In genomic region chr6:128345623-128346022, GRCm38 (mm10) we compare ENCODE assay signal across 34 mouse cellular contexts. TPM values are rescaled to one million over a fixed set of nuclear protein-coding genes. Genes with fewer than 3 reads are reported as not detected.
DNase-seq lines count a peak whose midpoint lies in the region; ATAC-seq and TF ChIP-seq lines count a peak whose summit lies in the region.
"Had no signal": no experiment of that assay in that cellular context is flagged by ENCODE, and none has a peak within 500 bp of the region (broad histone marks: within the 10 kb centered on the region; RNA-seq: fewer than 3 reads in every experiment).

No protein-coding gene starts in this region.

- peak; percentile 64 to 84 for TF ChIP-seq EP300 in MEL (IDR thresholded peaks at IDR 0.05; ENCODE audit: low read depth in 1 of 2, low read length in 2 of 2)

- ATAC-seq in megakaryocyte, adult 5-6 weeks (ENCODE audit: poor library complexity, severe bottlenecking) = peak; percentile 93
- ATAC-seq: forebrain, embryonic 15.5 days; hindbrain, embryonic 16.5 days; intestine, postnatal 0 days; liver, postnatal 0 days; lung, postnatal 0 days; midbrain, embryonic 13.5 days had no signal

- TF ChIP-seq CTCF in MEL (IDR thresholded peaks at IDR 0.05 in 2 of 3, conservative IDR thresholded peaks at IDR 0.05 in 1 of 3; ENCODE audit: control insufficient read depth in 1 of 3, insufficient read depth in 1 of 3, low read depth in 2 of 3, low read length in 3 of 3, poor library complexity in 1 of 3, severe bottlenecking in 1 of 3) = no peak

- peak overlapping the region in 1 of 2 experiments; percentile 19; a peak in 2 of 4 replicates for H3K4me3 ChIP-seq in MEL (ENCODE audit: control insufficient read depth in 1 of 2, insufficient read depth in 1 of 2, low read depth in 2 of 2, low read length in 2 of 2)
- H3K4me3 ChIP-seq: embryonic facial prominence, embryonic 13.5 days; forebrain, embryonic 15.5 days; heart, embryonic 10.5 days; hindbrain, embryonic 10.5 days; limb, embryonic 10.5 days; midbrain, embryonic 13.5 days; neural tube, embryonic 13.5 days had no signal

- H3K27me3 ChIP-seq in MEL (ENCODE audit: control insufficient read depth in 1 of 2, insufficient read depth in 2 of 2, low read length in 2 of 2) = no peaks in the 10 kb centered on the region
- H3K27me3 ChIP-seq: embryonic facial prominence, embryonic 13.5 days; forebrain, embryonic 15.5 days; midbrain, embryonic 13.5 days; neural tube, embryonic 13.5 days had no signal

- peak overlapping the region; percentile 36 for H3K27ac ChIP-seq in MEL (ENCODE audit: control insufficient read depth, low read depth, low read length)
- H3K27ac ChIP-seq: embryonic facial prominence, embryonic 13.5 days; forebrain, embryonic 15.5 days; heart, embryonic 10.5 days; hindbrain, embryonic 10.5 days; kidney, postnatal 0 days; limb, embryonic 10.5 days; macrophage; midbrain, embryonic 13.5 days; neural tube, embryonic 13.5 days had no signal

- peak overlapping the region; percentile 11 for H3K9ac ChIP-seq in MEL (ENCODE audit: control insufficient read depth, low read depth, low read length, poor library complexity, severe bottlenecking)
- H3K9ac ChIP-seq: embryonic facial prominence, embryonic 13.5 days; forebrain, embryonic 15.5 days; liver, postnatal 0 days; midbrain, embryonic 13.5 days; neural tube, embryonic 13.5 days had no signal

- peaks cover 0 to 13% of the 10 kb centered on the region in 2 experiments; a peak in 2 of 4 replicates for H3K36me3 ChIP-seq in MEL (ENCODE audit: control insufficient read depth in 1 of 2, insufficient read depth in 2 of 2, low read length in 2 of 2)
- H3K36me3 ChIP-seq: forebrain, embryonic 15.5 days had no signal

- TF ChIP-seq POLR2A in MEL (IDR thresholded peaks at IDR 0.05; ENCODE audit: control insufficient read depth in 1 of 2, insufficient read depth in 1 of 2, low read depth in 1 of 2, low read length in 2 of 2, poor library complexity in 1 of 2) = no peak

- DNase-seq in adrenal gland, adult 2 months = peak; percentile 34
- DNase-seq in adrenal gland, adult 8-10 months = no peak
- DNase-seq in MEL (ENCODE audit: low read depth, low spot score) = peak; percentile 82
- peak; percentile 15 to 39 for DNase-seq in natural killer cell, adult 2 months (ENCODE audit: low spot score in 2 of 2)
- no peak for DNase-seq in T-cell, adult 2 months (ENCODE audit: low spot score)
- DNase-seq in left cerebral cortex, postnatal 25 days (ENCODE audit: low spot score in 2 of 2) = no peak
- DNase-seq: cerebellum, adult 11 months; cerebellum, adult 9-11 months; liver; liver, postnatal 0 days; thymus, adult 2 months; thymus, postnatal 4 days had no signal

- no peak for TF ChIP-seq RAD21 in MEL (IDR thresholded peaks at IDR 0.05; ENCODE audit: low read depth, low read length)

- peaks cover 2 to 15% of the 10 kb centered on the region in 2 experiments; a peak in 2 of 4 replicates for H3K4me1 ChIP-seq in MEL (ENCODE audit: control insufficient read depth in 1 of 2, insufficient read depth in 2 of 2, low read length in 2 of 2)
- H3K4me1 ChIP-seq: forebrain, embryonic 15.5 days; limb, embryonic 10.5 days had no signal

- no peaks in the 10 kb centered on the region for H3K79me2 ChIP-seq in MEL (ENCODE audit: control insufficient read depth, insufficient read depth, low read length, poor library complexity)

- no peaks in the 10 kb centered on the region for H3K9me3 ChIP-seq in MEL (replicated peaks; ENCODE audit: insufficient read depth, low read length)
- H3K9me3 ChIP-seq: embryonic facial prominence, embryonic 13.5 days; forebrain, embryonic 15.5 days; G1E; heart, embryonic 10.5 days; hindbrain, embryonic 10.5 days; limb, embryonic 10.5 days; midbrain, embryonic 13.5 days; neural tube, embryonic 13.5 days had no signal

- intact Hi-C loops in left cerebral cortex, postnatal 25 days (cut with DNase I) = no loop called here

TF ChIP-seq in MEL, 35 proteins besides CTCF, POLR2A, EP300 and RAD21 (continues in another document):
- TF ChIP-seq CHD2 (IDR thresholded peaks at IDR 0.05; ENCODE audit: low read length) (no peak), HCFC1 (IDR thresholded peaks at IDR 0.05; ENCODE audit: low read depth, low read length) (no peak), ZC3H11A (IDR thresholded peaks at IDR 0.05; ENCODE audit: low read depth, low read length) (no peak), MAFK (IDR thresholded peaks at IDR 0.05; ENCODE audit: borderline replicate concordance, low read depth, low read length) (peak; percentile 74; the same call in 1 of the 2 replicates), ELF1 (IDR thresholded peaks at IDR 0.05; ENCODE audit: low read depth, low read length) (no peak), JUND (IDR thresholded peaks at IDR 0.05; ENCODE audit: low read depth, low read length) (no peak), GABPA (IDR thresholded peaks at IDR 0.05; ENCODE audit: low read depth, low read length) (no peak), GATA1 (IDR thresholded peaks at IDR 0.05; ENCODE audit: low read depth, low read length) (peak; percentile 62), NELFE (IDR thresholded peaks at IDR 0.05; ENCODE audit: low read depth, low read length) (no peak), BHLHE40 (IDR thresholded peaks at IDR 0.05; ENCODE audit: borderline replicate concordance, low read depth, low read length) (no peak), MEF2A (IDR thresholded peaks at IDR 0.05; ENCODE audit: extremely low read depth, insufficient replicate concordance, low read depth, low read length, poor library complexity, severe bottlenecking) (no peak), ZNF384 (IDR thresholded peaks at IDR 0.05; ENCODE audit: low read depth, low read length) (no peak), SMC3 (IDR thresholded peaks at IDR 0.05; ENCODE audit: low read depth, low read length) (no peak), ETS1 (IDR thresholded peaks at IDR 0.05; ENCODE audit: low read depth, low read length) (peak; percentile 49; the same call in 1 of the 2 replicates), NRF1 (IDR thresholded peaks at IDR 0.05; ENCODE audit: insufficient read depth, low read depth, low read length, poor library complexity, severe bottlenecking) (no peak), UBTF (IDR thresholded peaks at IDR 0.05; ENCODE audit: borderline replicate concordance, insufficient read depth, low read depth, low read length) (no peak), TBP (IDR thresholded peaks at IDR 0.05; ENCODE audit: low read depth, low read length) (0 out of 2 replicates have a peak, but pooled peaks have one; percentile 29), TAL1 (IDR thresholded peaks at IDR 0.05; ENCODE audit: low read length) (peak; percentile 58), E2F4 (IDR thresholded peaks at IDR 0.05; ENCODE audit: borderline replicate concordance, low read depth, low read length) (no peak), RCOR1 (IDR thresholded peaks at IDR 0.05; ENCODE audit: low read depth, low read length) (peak; percentile 96)

RNA-seq across cellular contexts. Expression of gene Tulp3, which starts 10.0 kb away (rescaled TPM):
- total RNA-seq in adrenal gland, adult 2 months (2021) = 10 to 100 TPM; 34.9 to 42.6 TPM
- 20.2 and 25.7 TPM in 2 replicates for polyA plus RNA-seq in adrenal gland, adult 2 months (2012; rRNA removed)
- 10 to 100 TPM; 36.4 to 54.3 (median 42.7) TPM for total RNA-seq in adrenal gland, adult 8-10 months (2022)
- total RNA-seq in MEL (2012; rRNA removed) = 5.3 and 5.7 TPM in 2 replicates
- polyA plus RNA-seq in MEL (2012; ENCODE audit: insufficient read depth in 1 of 2, insufficient read length in 2 of 2, low read depth in 1 of 2, low replicate concordance in 2 of 2, missing spikeins in 1 of 2) = 10 to 100 TPM in 1 of 2 experiments, not detected in 1; 19.2 TPM
- 2.6 and 3.3 TPM in 2 replicates for total RNA-seq in megakaryocyte, adult 5-6 weeks (2015)
- 1.4 and 2.4 TPM in 2 replicates for total RNA-seq in megakaryocyte, adult 5-6 weeks (2017)
- 10 to 100 TPM; 16.2 to 22.1 TPM for total RNA-seq in left cerebral cortex, postnatal 25 days (2021)

RNA-seq across cellular contexts. Expression of gene Rhno1, which starts 17.1 kb away (rescaled TPM):
- 10 to 100 TPM; 15.9 to 18.0 TPM for total RNA-seq in adrenal gland, adult 2 months (2021)
- 11.2 TPM in 2 replicates for polyA plus RNA-seq in adrenal gland, adult 2 months (2012; rRNA removed)
- total RNA-seq in adrenal gland, adult 8-10 months (2022) = 10 to 100 TPM; 16.5 to 21.4 (median 16.9) TPM
- total RNA-seq in MEL (2012; rRNA removed) = 40.1 and 46.8 TPM in 2 replicates
- 100 to 1,000 TPM in 1 of 2 experiments, 10 to 100 TPM in 1; 88.1 to 137 TPM for polyA plus RNA-seq in MEL (2012; ENCODE audit: insufficient read depth in 1 of 2, insufficient read length in 2 of 2, low read depth in 1 of 2, low replicate concordance in 2 of 2, missing spikeins in 1 of 2)
- total RNA-seq in megakaryocyte, adult 5-6 weeks (2015) = 45.7 and 53.9 TPM in 2 replicates
- 35.4 and 41.1 TPM in 2 replicates for total RNA-seq in megakaryocyte, adult 5-6 weeks (2017)
- 10 to 100 TPM; 15.7 to 17.2 TPM for total RNA-seq in left cerebral cortex, postnatal 25 days (2021)

RNA-seq across cellular contexts. Expression of gene Foxm1, which starts 17.1 kb away (rescaled TPM):
- 1 to 10 TPM; 1.9 to 3.0 TPM for total RNA-seq in adrenal gland, adult 2 months (2021)
- polyA plus RNA-seq in adrenal gland, adult 2 months (2012; rRNA removed) = 4.5 and 4.7 TPM in 2 replicates
- total RNA-seq in adrenal gland, adult 8-10 months (2022) = 1 to 10 TPM; 1.7 to 4.1 (median 3.3) TPM
- total RNA-seq in MEL (2012; rRNA removed) = 13.7 and 14.7 TPM in 2 replicates
- polyA plus RNA-seq in MEL (2012; ENCODE audit: insufficient read depth in 1 of 2, insufficient read length in 2 of 2, low read depth in 1 of 2, low replicate concordance in 2 of 2, missing spikeins in 1 of 2) = 10 to 100 TPM; 31.1 to 61.9 TPM
- total RNA-seq in megakaryocyte, adult 5-6 weeks (2015) = 69.8 and 76.1 TPM in 2 replicates
- 26.2 and 41.8 TPM in 2 replicates for total RNA-seq in megakaryocyte, adult 5-6 weeks (2017)
- 1 to 10 TPM; 1.3 to 2.1 TPM for total RNA-seq in left cerebral cortex, postnatal 25 days (2021)

RNA-seq across cellular contexts. Expression of gene Tex52, which starts 29.6 kb away (rescaled TPM):
- not detected for total RNA-seq in adrenal gland, adult 2 months (2021)
- not detected in 2 replicates for polyA plus RNA-seq in adrenal gland, adult 2 months (2012; rRNA removed)
- total RNA-seq in adrenal gland, adult 8-10 months (2022) = not detected
- not detected in 2 replicates for total RNA-seq in MEL (2012; rRNA removed)
- polyA plus RNA-seq in MEL (2012; ENCODE audit: insufficient read depth in 1 of 2, insufficient read length in 2 of 2, low read depth in 1 of 2, low replicate concordance in 2 of 2, missing spikeins in 1 of 2) = under 1 TPM in 1 of 2 experiments, not detected in 1; 0.07 TPM
- total RNA-seq in megakaryocyte, adult 5-6 weeks (2015) = 0.09 and 0.18 TPM in 2 replicates
- total RNA-seq in megakaryocyte, adult 5-6 weeks (2017) = not detected in 2 replicates
- total RNA-seq in left cerebral cortex, postnatal 25 days (2021) = under 1 TPM; 0.64 to 0.82 TPM
- total RNA-seq: adrenal gland, postnatal 4 days; gastrocnemius, adult 8-10 months had no signal
- polyA plus RNA-seq: G1E; intestine, postnatal 0 days; kidney, postnatal 0 days; liver, postnatal 0 days; macrophage had no signal

RNA-seq across cellular contexts. Expression of gene Gm44596, which starts 29.7 kb away (rescaled TPM):
- total RNA-seq in adrenal gland, adult 2 months (2021) = not detected
- polyA plus RNA-seq in adrenal gland, adult 2 months (2012; rRNA removed) = 0.30 TPM in 1 of 2 replicates, not detected in the other
- total RNA-seq in adrenal gland, adult 8-10 months (2022) = not detected
- total RNA-seq in MEL (2012; rRNA removed) = not detected in 2 replicates
- polyA plus RNA-seq in MEL (2012; ENCODE audit: insufficient read depth in 1 of 2, insufficient read length in 2 of 2, low read depth in 1 of 2, low replicate concordance in 2 of 2, missing spikeins in 1 of 2) = not detected
- total RNA-seq in megakaryocyte, adult 5-6 weeks (2015) = not detected in 2 replicates
- total RNA-seq in megakaryocyte, adult 5-6 weeks (2017) = not detected in 2 replicates
- not detected for total RNA-seq in left cerebral cortex, postnatal 25 days (2021)
- total RNA-seq: adrenal gland, postnatal 4 days; G1E; gastrocnemius, adult 8-10 months; layer of hippocampus, postnatal 14 days; left cerebral cortex, adult 8-10 months had no signal
- polyA plus RNA-seq: embryonic facial prominence, embryonic 13.5 days; forebrain, embryonic 15.5 days; G1E; gonadal fat pad, adult 2 months; heart, embryonic 10.5 days; heart, embryonic 16.5 days; hindbrain, embryonic 10.5 days; hindbrain, embryonic 16.5 days; intestine, postnatal 0 days; kidney, postnatal 0 days; large intestine, adult 2 months; limb, embryonic 10.5 days; liver, postnatal 0 days; lung, postnatal 0 days; macrophage; midbrain, embryonic 13.5 days; neural tube, embryonic 13.5 days; stomach, embryonic 16.5 days; thymus, adult 2 months had no signal

Comparison
In these comparisons a context has a peak if more than half of its experiments do, and no peak if none do; other contexts are left out.
1. DNase-seq: peak in adrenal gland, adult 2 months (single experiment), MEL (single experiment) and natural killer cell, adult 2 months (2 of 2); none in adrenal gland, adult 8-10 months (single experiment), T-cell, adult 2 months (single experiment) and left cerebral cortex, postnatal 25 days (0 of 2).